Mouse (Mus musculus): ENCODE results near the gene Samd8.
A peak's percentile ranks its signal among the peaks of the same experiment; 100 is the strongest.

Gene Samd8

GRCm38 (mm10) chr14:21750008-21750880 is at the start of gene Samd8:
Gene Samd8, plus strand, starts transcription at chr14:21750531.
- peak; percentile 69 to 70 for DNase-seq (ENCODE audit: low spot score in 2 of 2)

GRCm38 (mm10) chr14:21702691-21703090 is 47.6 kb upstream of the Samd8 start:
- DNase-seq (ENCODE audit: low spot score in 2 of 2), result no peak

GRCm38 (mm10) chr14:21703255-21703654 is 47.1 kb upstream of the Samd8 start:
- no peak for DNase-seq (ENCODE audit: low spot score in 2 of 2)

GRCm38 (mm10) chr14:21705462-21705861 is 44.9 kb upstream of the Samd8 start:
- DNase-seq (ENCODE audit: low spot score in 2 of 2), result no peak

GRCm38 (mm10) chr14:21706759-21707571 is 43.4 kb upstream of the Samd8 start:
- peak in 1 of 2 experiments; percentile 38 for DNase-seq (ENCODE audit: low spot score in 2 of 2)

GRCm38 (mm10) chr14:21709545-21709944 is 40.8 kb upstream of the Samd8 start:
- DNase-seq (ENCODE audit: low spot score in 2 of 2), result no peak

- DNase-seq (ENCODE audit: low spot score in 2 of 2), result no peak
Measured at GRCm38 (mm10) chr14:21711231-21711630, 39.1 kb upstream of the Samd8 start.

- DNase-seq (ENCODE audit: low spot score in 2 of 2), result no peak
Measured at GRCm38 (mm10) chr14:21714486-21714885, 35.8 kb upstream of the Samd8 start, which contains the start of gene Dupd1. Gene Dupd1, minus strand, starts transcription at chr14:21714576.

- DNase-seq (ENCODE audit: low spot score in 2 of 2), result no peak
Measured at GRCm38 (mm10) chr14:21719646-21720383, 30.5 kb upstream of the Samd8 start.

GRCm38 (mm10) chr14:21720430-21721205 is 29.7 kb upstream of the Samd8 start:
- no peak for DNase-seq (ENCODE audit: low spot score in 2 of 2)

GRCm38 (mm10) chr14:21722021-21722698 is 28.2 kb upstream of the Samd8 start:
- DNase-seq (ENCODE audit: low spot score in 2 of 2), result no peak

GRCm38 (mm10) chr14:21729031-21729732 is 21.1 kb upstream of the Samd8 start:
- DNase-seq (ENCODE audit: low spot score in 2 of 2), result no peak

- DNase-seq (ENCODE audit: low spot score in 2 of 2), result no peak
Measured at GRCm38 (mm10) chr14:21729936-21730335, 20.4 kb upstream of the Samd8 start.

GRCm38 (mm10) chr14:21733131-21733905 is 17.0 kb upstream of the Samd8 start:
- DNase-seq (ENCODE audit: low spot score in 2 of 2), result no peak

GRCm38 (mm10) chr14:21740345-21740744 is 10.0 kb upstream of the Samd8 start:
- DNase-seq (ENCODE audit: low spot score in 2 of 2), result no peak

GRCm38 (mm10) chr14:21741314-21741713 is 9.0 kb upstream of the Samd8 start:
- DNase-seq (ENCODE audit: low spot score in 2 of 2), result no peak

- peak; percentile 81 to 82 for DNase-seq (ENCODE audit: low spot score in 2 of 2)
Measured at GRCm38 (mm10) chr14:21741786-21742185, 8.5 kb upstream of the Samd8 start.

- no peak for DNase-seq (ENCODE audit: low spot score in 2 of 2)
Measured at GRCm38 (mm10) chr14:21742441-21742840, 7.9 kb upstream of the Samd8 start.

- DNase-seq (ENCODE audit: low spot score in 2 of 2), result no peak
Measured at GRCm38 (mm10) chr14:21744169-21744568, 6.2 kb upstream of the Samd8 start.
